Mouse (Mus musculus) embryonic facial prominence, embryonic 13.5 days (tissue): ENCODE data around the gene Cttnbp2nl. TPM values are rescaled to one million over a fixed set of nuclear protein-coding genes. Genes with fewer than 3 reads are reported as not detected.

ENCODE experiments used
- ATAC-seq: fragments of 200-750 bp; cut with Nextera tagmentation; 2 replicates; pipeline ENCODE4 v1.8.0; 2017; ENCODE audit warnings: low read depth; ENCODE audit not compliant: insufficient number of reproducible peaks, insufficient read depth, low FRiP score, low TSS enrichment
- H3K27ac ChIP-seq: fragments of 300-500 bp; sonication (generic); 2 replicates; pipeline ENCODE4 v1.5.1; 2015; ENCODE audit warnings: moderate library complexity, mild to moderate bottlenecking, inconsistent platforms
- H3K27me3 ChIP-seq: fragments of 300-500 bp; sonication (generic); 2 replicates; pipeline ENCODE4 v1.6.1; 2015; ENCODE audit warnings: mild to moderate bottlenecking, inconsistent platforms
- H3K36me3 ChIP-seq: fragments of 300-500 bp; sonication (generic); 2 replicates; pipeline ENCODE4 v1.6.1; 2015; ENCODE audit warnings: mild to moderate bottlenecking, inconsistent platforms
- H3K4me1 ChIP-seq: fragments of 300-500 bp; sonication (generic); 2 replicates; pipeline ENCODE4 v1.6.1; 2015; ENCODE audit warnings: inconsistent platforms
- H3K4me2 ChIP-seq: fragments of 300-500 bp; sonication (generic); 2 replicates; pipeline ENCODE4 v1.6.1; 2015; ENCODE audit warnings: moderate library complexity, mild to moderate bottlenecking, inconsistent platforms
- H3K4me3 ChIP-seq: fragments of 300-500 bp; sonication (generic); 2 replicates; pipeline ENCODE4 v1.5.1; 2015; ENCODE audit warnings: mild to moderate bottlenecking, inconsistent platforms
- H3K9ac ChIP-seq: fragments of 300-500 bp; sonication (generic); 2 replicates; pipeline ENCODE4 v1.6.1; 2015; ENCODE audit warnings: mild to moderate bottlenecking, inconsistent platforms
- H3K9me3 ChIP-seq: fragments of 300-500 bp; sonication (generic); 2 replicates; pipeline ENCODE4 v1.6.1; 2016; ENCODE audit warnings: inconsistent platforms
- WGBS: fragments of 180-500 bp; shearing (Covaris S2); methylation state at CpG from one replicate; pipeline ENCODE4 v1.1.7; 2015; ENCODE audit warnings: mixed read lengths; 5-methylcytosine and 5-hydroxymethylcytosine counted together
- polyA plus RNA-seq: library from polyadenylated mRNA; unstranded; fragments of >200 nt; fragmentation: Nextera tagmentation; extraction: Ambion mirVana; gene quantifications from 2 replicates; pipeline ENCODE4 v1.2.1, GENCODE M21; 2015

Cttnbp2nl gene
- polyA plus RNA-seq, 1 experiment from 2014 or later: 40.4 TPM

GRCm38 (mm10) chr3:104994415-104994841, 58.5 kb downstream of the Cttnbp2nl start:
- Histone ChIP-seq H3K4me1 (peaks cover 34% of the 10 kb centered on the region), H3K4me2 (0 out of 2 replicates have a peak overlapping the region, but pooled peaks have one; percentile 7), H3K36me3 (no peaks in the 10 kb centered on the region), H3K27ac (peak overlapping the region; percentile 79), H3K9ac (no peak overlapping the region), H3K9me3 (no peaks in the 10 kb centered on the region), H3K4me3 (no peak overlapping the region), H3K27me3 (no peaks in the 10 kb centered on the region)
- 35% methylated on average over 3 of the region's 3 CpGs for WGBS
- no peak for ATAC-seq

GRCm38 (mm10) chr3:104993800-104994199, 59.1 kb downstream of the Cttnbp2nl start:
- Histone ChIP-seq H3K4me3 (no peak overlapping the region), H3K27me3 (no peaks in the 10 kb centered on the region), H3K4me1 (peaks cover 29% of the 10 kb centered on the region), H3K9ac (no peak overlapping the region), H3K4me2 (peak overlapping the region; percentile 7; the same call in 1 of the 2 replicates), H3K27ac (peak overlapping the region; percentile 79), H3K9me3 (no peaks in the 10 kb centered on the region), H3K36me3 (no peaks in the 10 kb centered on the region)
- WGBS: 24% methylated on average over 4 of the region's 4 CpGs
- ATAC-seq: peak; percentile 62; the same call in 1 of the 2 replicates

- ATAC-seq: peak; percentile 75
- 11% methylated on average over 23 of the region's 23 CpGs for WGBS
- no peak overlapping the region for H3K27ac ChIP-seq
These were observed 60.1 kb downstream of the Cttnbp2nl start for GRCm38 (mm10) chr3:104992709-104993388.

GRCm38 (mm10) chr3:104991703-104992102, 61.2 kb downstream of the Cttnbp2nl start:
- Histone ChIP-seq H3K4me2 (no peak overlapping the region), H3K27me3 (no peaks in the 10 kb centered on the region), H3K4me3 (no peak overlapping the region), H3K9me3 (no peaks in the 10 kb centered on the region), H3K4me1 (peaks cover 14% of the 10 kb centered on the region), H3K36me3 (no peaks in the 10 kb centered on the region), H3K27ac (no peak overlapping the region), H3K9ac (no peak overlapping the region)
- 78% methylated on average over 5 of the region's 5 CpGs for WGBS
- ATAC-seq: no peak

More at GRCm38 (mm10) chr3:104992709-104993388, 60.1 kb downstream of the Cttnbp2nl start:
- Histone ChIP-seq H3K27me3 (no peaks in the 10 kb centered on the region), H3K9ac (0 out of 2 replicates have a peak overlapping the region, but pooled peaks have one; percentile 36), H3K36me3 (no peaks in the 10 kb centered on the region), H3K9me3 (no peaks in the 10 kb centered on the region), H3K4me2 (peak overlapping the region; percentile 49), H3K4me1 (peaks cover 20% of the 10 kb centered on the region), H3K4me3 (peak overlapping the region; percentile 18; the same call in 1 of the 2 replicates)

- Histone ChIP-seq H3K27me3 (no peaks in the 10 kb centered on the region; the same call in 1 of the 2 replicates), H3K9me3 (no peaks in the 10 kb centered on the region), H3K4me3 (no peak overlapping the region), H3K36me3 (no peaks in the 10 kb centered on the region), H3K4me2 (no peak overlapping the region), H3K27ac (no peak overlapping the region), H3K4me1 (no peaks in the 10 kb centered on the region), H3K9ac (no peak overlapping the region)
- ATAC-seq: no peak
- WGBS: 65% methylated on average over 5 of the region's 5 CpGs
These were observed 65.1 kb downstream of the Cttnbp2nl start for GRCm38 (mm10) chr3:104987884-104988283.

GRCm38 (mm10) chr3:104979735-104980134, 73.2 kb downstream of the Cttnbp2nl start:
- no peaks in the 10 kb centered on the region for H3K9me3 ChIP-seq
- no peak for ATAC-seq
- WGBS: 28% methylated on average over 5 of the region's 5 CpGs

GRCm38 (mm10) chr3:104967548-104968300, 85.2 kb downstream of the Cttnbp2nl start:
- Histone ChIP-seq H3K4me3 (peak overlapping the region; percentile 58), H3K9ac (peak overlapping the region; percentile 82), H3K4me1 (peaks cover 48% of the 10 kb centered on the region), H3K4me2 (peak overlapping the region; percentile 80), H3K27ac (peak overlapping the region; percentile 79), H3K36me3 (no peaks in the 10 kb centered on the region), H3K27me3 (peaks cover 24% of the 10 kb centered on the region), H3K9me3 (no peaks in the 10 kb centered on the region)
- peak; percentile 56 for ATAC-seq
- WGBS: under 1% methylated on average over 49 of the region's 49 CpGs

More at GRCm38 (mm10) chr3:104979735-104980134, 73.2 kb downstream of the Cttnbp2nl start:
- no peak overlapping the region for H3K9ac ChIP-seq
- H3K27me3 ChIP-seq: no peaks in the 10 kb centered on the region; the same call in 1 of the 2 replicates
- no peaks in the 10 kb centered on the region for H3K36me3 ChIP-seq
- no peak overlapping the region for H3K4me3 ChIP-seq
- no peak overlapping the region for H3K27ac ChIP-seq
- H3K4me2 ChIP-seq: no peak overlapping the region
- no peaks in the 10 kb centered on the region for H3K4me1 ChIP-seq

- WGBS: 68% methylated on average over 7 of the region's 7 CpGs
- Histone ChIP-seq H3K27me3 (peaks cover 41% of the 10 kb centered on the region), H3K4me3 (no peak overlapping the region), H3K9me3 (no peaks in the 10 kb centered on the region), H3K27ac (peak overlapping the region; percentile 24; the same call in 1 of the 2 replicates), H3K9ac (no peak overlapping the region), H3K4me2 (no peak overlapping the region), H3K4me1 (peaks cover 64% of the 10 kb centered on the region), H3K36me3 (no peaks in the 10 kb centered on the region)
- no peak for ATAC-seq
These were observed 86.9 kb downstream of the Cttnbp2nl start for GRCm38 (mm10) chr3:104965991-104966554.

GRCm38 (mm10) chr3:104965070-104965855, 87.7 kb downstream of the Cttnbp2nl start:
- H3K4me2 ChIP-seq: no peak overlapping the region
- no peaks in the 10 kb centered on the region for H3K9me3 ChIP-seq
- WGBS: 77% methylated on average over 8 of the region's 8 CpGs
- ATAC-seq: no peak
- H3K4me1 ChIP-seq: peaks cover 72% of the 10 kb centered on the region
- no peaks in the 10 kb centered on the region for H3K36me3 ChIP-seq
- H3K27me3 ChIP-seq: peaks cover 49% of the 10 kb centered on the region
- H3K9ac ChIP-seq: no peak overlapping the region
- H3K27ac ChIP-seq: no peak overlapping the region
- H3K4me3 ChIP-seq: no peak overlapping the region

- WGBS: 24% methylated on average over 12 of the region's 13 CpGs
- H3K27me3 ChIP-seq: peaks cover 62% of the 10 kb centered on the region
These were observed 89.3 kb downstream of the Cttnbp2nl start for GRCm38 (mm10) chr3:104963331-104964276.

More at GRCm38 (mm10) chr3:104963331-104964276, 89.3 kb downstream of the Cttnbp2nl start:
- Histone ChIP-seq H3K4me2 (no peak overlapping the region; the same call in 1 of the 2 replicates), H3K4me1 (peaks cover 74% of the 10 kb centered on the region), H3K36me3 (no peaks in the 10 kb centered on the region), H3K9me3 (no peaks in the 10 kb centered on the region), H3K4me3 (no peak overlapping the region), H3K9ac (no peak overlapping the region), H3K27ac (no peak overlapping the region)
- no peak for ATAC-seq
